Mouse (Mus musculus) midbrain, postnatal 0 days (tissue): ENCODE measurements at regions not wholly inside any gene's neighbourhood (a gene's known extent, or its start where the extent isn't known, plus 50 kb on each side); places are given as distances from the start of the nearest gene placed in this dataset.

Experiments
- ATAC-seq: fragments of 200-750 bp; cut with Nextera tagmentation; 2 replicates; pipeline ENCODE4 v1.8.0; 2017; ENCODE audit warnings: moderate number of reproducible peaks, mild to moderate bottlenecking, moderate TSS enrichment, moderate library complexity; ENCODE audit not compliant: low FRiP score
- DNase-seq: peaks from one replicate; pipeline ENCODE4 v3.0.0-alpha.2; 2015; ENCODE audit warnings: low spot score
- H3K27ac ChIP-seq: fragments of 300-500 bp; sonication (generic); 2 replicates; pipeline ENCODE4 v1.5.1; 2014; ENCODE audit warnings: low read depth, mild to moderate bottlenecking, low read length, mixed read lengths
- H3K27me3 ChIP-seq: fragments of 300-500 bp; sonication (generic); 2 replicates; pipeline ENCODE4 v1.6.1; 2014; ENCODE audit warnings: low read length, control low read depth, mixed read lengths; ENCODE audit not compliant: insufficient read depth
- H3K36me3 ChIP-seq: fragments of 300-500 bp; sonication (generic); 2 replicates; pipeline ENCODE4 v1.6.1; 2014; ENCODE audit warnings: low read length, control low read depth, mixed read lengths; ENCODE audit not compliant: insufficient read depth
- H3K4me1 ChIP-seq: fragments of 300-500 bp; sonication (generic); 2 replicates; pipeline ENCODE4 v1.6.1; 2014; ENCODE audit warnings: mild to moderate bottlenecking, control low read depth, antibody characterized with exemption, low read length, mixed read lengths; ENCODE audit not compliant: insufficient read depth
- H3K4me2 ChIP-seq: fragments of 300-500 bp; sonication (generic); 2 replicates; pipeline ENCODE4 v1.6.1; 2014; ENCODE audit warnings: low read depth, mild to moderate bottlenecking, low read length, mixed read lengths; ENCODE audit not compliant: poor library complexity, severe bottlenecking
- H3K4me3 ChIP-seq: fragments of 300-500 bp; sonication (generic); 2 replicates; pipeline ENCODE4 v1.5.1; 2014; ENCODE audit warnings: low read depth, mild to moderate bottlenecking, low read length, moderate library complexity
- H3K9ac ChIP-seq: fragments of 300-500 bp; sonication (generic); replicated peaks from 2 replicates; pipeline ENCODE4 v1.6.1; 2014; ENCODE audit warnings: mild to moderate bottlenecking, low read length, moderate library complexity, mixed read lengths; ENCODE audit not compliant: poor library complexity, severe bottlenecking
- H3K9me3 ChIP-seq: fragments of 300-500 bp; sonication (generic); 2 replicates; pipeline ENCODE4 v1.6.1; 2016; ENCODE audit warnings: low read length, control low read depth
- CTCF ChIP-seq: IDR thresholded peaks from 2 replicates; pipeline ENCODE4 v1.5.1; 2016; ENCODE audit warnings: antibody characterized with exemption, mild to moderate bottlenecking
- WGBS: fragments of 180-500 bp; shearing (Covaris S2); extraction: QIAGEN DNeasy Blood & Tissue Kit; methylation state at CpG from one replicate; pipeline ENCODE4 v1.1.7; 2014; 5-methylcytosine and 5-hydroxymethylcytosine counted together

DNA sequence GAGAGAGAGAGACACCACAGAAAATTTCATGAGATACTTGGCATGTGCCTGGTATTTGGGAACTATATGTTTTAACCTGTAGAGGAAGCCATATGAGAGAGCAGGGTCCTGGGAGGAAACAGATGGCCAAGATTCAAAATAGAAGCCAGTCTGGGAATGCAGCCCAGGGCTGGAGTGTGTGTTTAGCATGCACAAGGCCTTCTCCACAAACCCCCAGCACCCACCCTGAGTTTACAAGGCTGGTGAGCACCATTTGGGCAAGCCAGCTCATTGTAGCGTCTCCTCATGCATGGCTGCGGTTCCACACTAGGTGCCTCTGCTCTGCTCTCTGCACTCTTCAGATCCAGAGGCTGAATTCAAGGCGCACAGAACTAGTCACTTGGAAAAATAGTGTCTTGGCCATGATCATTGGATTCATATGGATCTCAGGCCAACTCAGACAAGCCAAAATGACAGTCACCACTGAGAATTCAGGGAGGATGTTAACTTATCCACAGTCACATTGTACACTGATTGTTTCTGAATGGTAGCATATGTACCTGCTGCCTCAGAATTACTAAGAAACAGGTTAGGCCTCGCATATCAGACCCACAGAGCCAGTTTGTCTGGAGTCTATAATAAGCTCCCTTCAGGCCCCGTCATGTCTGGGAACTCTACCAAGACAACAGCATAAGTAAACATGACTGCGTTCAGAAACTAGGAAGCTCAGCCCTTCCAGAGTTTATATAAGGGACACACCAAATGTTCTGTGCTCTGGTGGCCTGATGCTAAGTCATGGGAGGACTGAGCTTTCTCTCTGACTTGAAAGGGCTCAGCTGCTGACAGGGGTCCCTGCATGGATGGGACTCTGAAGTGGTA lies 63.5 kb upstream of the Sorl1 start:
- 0 out of 2 replicates have a peak, but pooled peaks have one; percentile 65 for ATAC-seq
- Histone ChIP-seq H3K9me3 (no peaks in the 10 kb centered on the region), H3K4me1 (no peaks in the 10 kb centered on the region), H3K4me2 (no peak overlapping the region), H3K36me3 (no peaks in the 10 kb centered on the region), H3K27me3 (no peaks in the 10 kb centered on the region), H3K27ac (no peak overlapping the region), H3K4me3 (no peak overlapping the region), H3K9ac (no peak overlapping the region)
- peak; percentile 84 for DNase-seq
- 74% methylated on average over 6 of the region's 6 CpGs for WGBS
- no peak for TF ChIP-seq CTCF

- Histone ChIP-seq H3K9me3 (no peaks in the 10 kb centered on the region), H3K4me3 (no peak overlapping the region), H3K27ac (no peak overlapping the region), H3K4me1 (no peaks in the 10 kb centered on the region), H3K36me3 (no peaks in the 10 kb centered on the region), H3K4me2 (no peak overlapping the region), H3K9ac (no peak overlapping the region), H3K27me3 (no peaks in the 10 kb centered on the region)
- 76% methylated on average over 3 of the region's 3 CpGs for WGBS
- TF ChIP-seq CTCF, result no peak
- DNase-seq (no peak), ATAC-seq (no peak)
Observed at GRCm38 (mm10) chr9:42184104-42184635, 60.1 kb upstream of the Sorl1 start.

- H3K9ac ChIP-seq, result no peak overlapping the region
- H3K36me3 ChIP-seq, result no peaks in the 10 kb centered on the region
- H3K4me2 ChIP-seq, result no peak overlapping the region
- WGBS, result 22% methylated on average over 5 of the region's 5 CpGs
- no peak overlapping the region for H3K4me3 ChIP-seq
- ATAC-seq (peak; percentile 70), DNase-seq (peak; percentile 90)
- H3K27me3 ChIP-seq, result no peaks in the 10 kb centered on the region
- TF ChIP-seq CTCF, result no peak
- H3K9me3 ChIP-seq, result no peaks in the 10 kb centered on the region
- 0 out of 2 replicates have a peak, but pooled peaks cover 2% of the 10 kb centered on the region for H3K4me1 ChIP-seq
- H3K27ac ChIP-seq, result 0 out of 2 replicates have a peak overlapping the region, but pooled peaks have one; percentile 13
Observed at GRCm38 (mm10) chr9:42183448-42183847, 59.4 kb upstream of the Sorl1 start.

- Histone ChIP-seq H3K4me3 (no peak overlapping the region), H3K27ac (no peak overlapping the region), H3K9ac (no peak overlapping the region), H3K4me1 (0 out of 2 replicates have a peak, but pooled peaks cover 2% of the 10 kb centered on the region), H3K9me3 (no peaks in the 10 kb centered on the region), H3K4me2 (no peak overlapping the region), H3K27me3 (no peaks in the 10 kb centered on the region), H3K36me3 (no peaks in the 10 kb centered on the region)
- no peak for TF ChIP-seq CTCF
- no peak for ATAC-seq
- DNase-seq, result no peak
- 95% methylated on average over 3 of the region's 3 CpGs for WGBS
Observed at GRCm38 (mm10) chr9:42182400-42182799, 58.3 kb upstream of the Sorl1 start.

DNA sequence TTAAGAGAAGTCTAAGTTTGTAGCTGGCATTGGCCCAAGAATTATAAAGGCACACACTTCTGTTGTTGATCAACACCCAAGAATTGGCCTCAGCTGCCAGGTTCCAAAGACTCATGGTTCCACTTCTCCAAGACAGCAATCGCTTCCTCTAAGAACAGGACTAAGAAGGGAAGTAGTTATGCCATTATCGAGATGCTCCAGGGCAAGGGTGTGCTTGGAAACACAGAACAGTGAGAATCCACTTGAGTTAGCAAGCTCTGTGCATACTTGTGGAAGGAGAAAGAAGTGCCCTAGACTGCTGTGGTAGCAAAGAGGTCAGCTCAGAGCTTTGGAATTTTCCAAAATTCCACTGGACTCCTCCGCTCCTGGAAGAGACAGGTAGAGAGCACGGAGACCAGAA lies 56.1 kb upstream of the Sorl1 start:
- no peak for ATAC-seq
- no peak overlapping the region for H3K4me2 ChIP-seq
- TF ChIP-seq CTCF, result no peak
- WGBS, result 97% methylated on average over 4 of the region's 4 CpGs
- H3K4me1 ChIP-seq, result 0 out of 2 replicates have a peak, but pooled peaks cover 2% of the 10 kb centered on the region
- no peak overlapping the region for H3K9ac ChIP-seq
- H3K9me3 ChIP-seq, result no peaks in the 10 kb centered on the region
- no peaks in the 10 kb centered on the region for H3K27me3 ChIP-seq
- DNase-seq, result no peak
- no peaks in the 10 kb centered on the region for H3K36me3 ChIP-seq
- no peak overlapping the region for H3K27ac ChIP-seq
- no peak overlapping the region for H3K4me3 ChIP-seq

- no peak for TF ChIP-seq CTCF
- H3K27ac ChIP-seq, result no peak overlapping the region
- H3K36me3 ChIP-seq, result no peaks in the 10 kb centered on the region
- H3K4me3 ChIP-seq, result no peak overlapping the region
- 0 out of 2 replicates have a peak, but pooled peaks cover 2% of the 10 kb centered on the region for H3K4me1 ChIP-seq
- DNase-seq (no peak), ATAC-seq (no peak)
- H3K27me3 ChIP-seq, result no peaks in the 10 kb centered on the region
- no peak overlapping the region for H3K9ac ChIP-seq
- 9% methylated on average over 4 of the region's 4 CpGs for WGBS
- no peaks in the 10 kb centered on the region for H3K9me3 ChIP-seq
- no peak overlapping the region for H3K4me2 ChIP-seq
Observed at GRCm38 (mm10) chr9:42178759-42179377, 54.8 kb upstream of the Sorl1 start.
